Mouse (Mus musculus): Measurements from ENCODE around the gene Lrrc42. TPM values are rescaled to one million over a fixed set of nuclear protein-coding genes. Genes with fewer than 3 reads are reported as not detected.

The Lrrc42 gene
- polyA plus RNA-seq (2012; rRNA removed), result 8.6 and 9.5 TPM in 2 replicates

GRCm38 (mm10) chr4:107253125-107254091 is at the start of gene Lrrc42, which contains the start of gene Hspb11:
TSS of gene Lrrc42 (minus strand) at chr4:107253532.
TSS of gene Hspb11 (plus strand) at chr4:107253593.

DNA sequence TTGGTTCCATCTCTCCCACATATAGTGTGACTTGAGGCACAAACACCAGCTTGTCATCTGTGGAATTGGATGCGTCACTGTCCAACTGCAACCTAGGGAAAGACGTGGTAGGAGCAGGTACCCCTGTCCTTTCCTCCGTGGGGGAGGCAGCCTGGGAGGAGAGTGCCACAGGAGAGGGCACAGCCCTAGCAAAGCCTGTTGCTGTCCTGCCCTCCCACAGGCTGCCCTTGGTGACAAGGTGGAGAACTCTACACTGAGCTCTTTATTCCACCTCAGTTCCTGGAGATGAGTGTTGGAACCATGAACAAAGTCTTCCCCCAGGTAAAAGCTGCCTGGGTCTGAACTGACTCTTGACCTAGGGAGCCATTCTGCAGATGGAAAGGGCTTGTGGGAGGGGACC is 44.5 kb downstream of the Lrrc42 start, which contains the start of gene Ldlrad1:
Gene Ldlrad1, plus strand, starts transcription at position 301 of the 400 bp plus-strand sequence.

Other genes starting within 250 kb of the Lrrc42 start
- 34.4 and 35.7 TPM in 2 replicates for gene Mrpl37, start 186.7 kb downstream of the Lrrc42 start, polyA plus RNA-seq (2012; rRNA removed)
- 2.4 and 2.9 TPM in 2 replicates for gene Cyb5rl, start 186.5 kb downstream of the Lrrc42 start, polyA plus RNA-seq (2012; rRNA removed)
- gene Cdcp2, start 156.6 kb downstream of the Lrrc42 start, polyA plus RNA-seq (2012; rRNA removed), result not detected in 2 replicates
- 111 and 119 TPM in 2 replicates for gene Tmem59, start 75.1 kb downstream of the Lrrc42 start, polyA plus RNA-seq (2012; rRNA removed)
- gene Tceanc2, start 74.4 kb downstream of the Lrrc42 start, polyA plus RNA-seq (2012; rRNA removed), result 7.2 and 7.6 TPM in 2 replicates
- 0.05 TPM in 1 of 2 replicates, not detected in the other for gene Ldlrad1, start 44.4 kb downstream of the Lrrc42 start, polyA plus RNA-seq (2012; rRNA removed)
- 6.7 and 6.8 TPM in 2 replicates for gene Hspb11, start 61 bp upstream of the Lrrc42 start, polyA plus RNA-seq (2012; rRNA removed)
- gene Dio1, start 53.6 kb upstream of the Lrrc42 start, polyA plus RNA-seq (2012; rRNA removed), result 0.09 and 0.23 TPM in 2 replicates
- gene Yipf1, start 60.8 kb upstream of the Lrrc42 start, polyA plus RNA-seq (2012; rRNA removed), result 13.4 and 15.3 TPM in 2 replicates
- 5.8 and 6.3 TPM in 2 replicates for gene Ndc1, start 114.3 kb upstream of the Lrrc42 start, polyA plus RNA-seq (2012; rRNA removed)
- 0.05 and 0.07 TPM in 2 replicates for gene Glis1, start 181.1 kb upstream of the Lrrc42 start, polyA plus RNA-seq (2012; rRNA removed)